Mouse (Mus musculus): ENCODE results near the gene Vps37b. TPM values are rescaled to one million over a fixed set of nuclear protein-coding genes. Genes with fewer than 3 reads are reported as not detected.
A peak's percentile ranks its signal among the peaks of the same experiment; 100 is the strongest.

Gene Vps37b
- 111 and 119 TPM in 2 replicates for polyA plus RNA-seq (2012; rRNA removed)

DNA sequence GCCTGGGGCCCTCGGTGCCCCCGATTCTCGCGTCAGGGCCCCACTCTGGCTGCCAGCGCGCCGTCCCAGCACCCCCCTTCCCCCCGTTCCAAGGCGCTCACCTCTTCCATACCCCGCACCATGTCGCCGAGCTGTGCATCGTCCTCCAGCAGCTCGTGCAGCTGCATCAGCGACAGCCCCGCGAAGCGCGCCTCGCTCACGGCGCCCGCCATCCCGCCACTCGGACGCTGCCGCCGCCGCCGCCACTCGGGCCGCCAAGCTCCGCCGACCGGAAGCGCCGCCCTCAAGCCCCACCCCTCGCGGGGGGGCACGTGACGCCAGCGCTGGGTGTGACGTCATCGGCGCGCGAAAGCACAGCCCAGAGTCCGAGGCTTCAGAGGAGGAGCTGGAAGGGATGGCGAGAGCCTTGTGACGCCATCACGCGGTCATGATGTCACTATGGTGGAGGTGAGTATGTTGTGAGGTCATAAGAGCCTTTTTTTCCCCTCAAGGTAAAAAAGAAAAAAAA lies at the start of gene Vps37b:
Vps37b (minus strand) TSS at position 270 of the 508 bp plus-strand sequence.
- Histone ChIP-seq H3K36me3 (ENCODE audit: control insufficient read depth, insufficient read depth, low read length) (no peaks in the 10 kb centered on the region), H3K27me3 (ENCODE audit: control insufficient read depth, insufficient read depth, low read length) (no peaks in the 10 kb centered on the region), H3K4me1 (replicated peaks; ENCODE audit: control insufficient read depth, insufficient read depth, low read length) (peaks cover 72% of the 10 kb centered on the region), H3K27ac (ENCODE audit: control insufficient read depth, insufficient read depth, low read length) (peak within 1 kb of the TSS; percentile 26; the same call in 1 of the 2 replicates), H3K4me3 (ENCODE audit: control insufficient read depth, insufficient read depth, low read length) (peak within 1 kb of the TSS; percentile 79)
- peak; percentile 89 for DNase-seq
- TF ChIP-seq POLR2A (IDR thresholded peaks at IDR 0.05; ENCODE audit: control insufficient read depth, extremely low read depth, insufficient read depth, low read length, poor library complexity) (peak; percentile 92), CTCF (IDR thresholded peaks at IDR 0.05; ENCODE audit: borderline replicate concordance, control insufficient read depth, extremely low read depth, insufficient read depth, low read length, poor library complexity) (no peak)
- under 1% methylated on average over 52 of the region's 52 CpGs for WGBS

DNA sequence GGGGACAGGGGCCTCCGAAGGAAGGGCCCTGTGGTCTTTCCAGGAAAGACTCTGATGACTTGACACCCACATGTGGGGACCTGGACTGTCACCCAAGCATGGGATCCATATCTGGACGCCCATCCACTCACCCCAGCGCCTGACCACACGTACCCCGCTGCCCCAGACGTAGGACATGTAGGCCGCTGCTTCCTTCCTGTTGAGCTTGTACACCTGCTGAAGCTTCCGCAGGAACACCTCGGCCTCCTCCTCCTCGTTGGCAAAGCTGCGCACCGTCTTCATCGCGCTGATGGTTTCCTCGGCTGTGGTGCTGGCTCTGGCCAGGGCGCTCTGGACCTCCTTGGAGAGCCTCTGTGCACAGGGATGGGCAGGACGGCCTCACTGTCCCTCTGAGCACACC lies 47.8 kb upstream of the Vps37b start:
- peak overlapping the region; percentile 99 for H3K27ac ChIP-seq (ENCODE audit: control insufficient read depth, insufficient read depth, low read length)

DNA sequence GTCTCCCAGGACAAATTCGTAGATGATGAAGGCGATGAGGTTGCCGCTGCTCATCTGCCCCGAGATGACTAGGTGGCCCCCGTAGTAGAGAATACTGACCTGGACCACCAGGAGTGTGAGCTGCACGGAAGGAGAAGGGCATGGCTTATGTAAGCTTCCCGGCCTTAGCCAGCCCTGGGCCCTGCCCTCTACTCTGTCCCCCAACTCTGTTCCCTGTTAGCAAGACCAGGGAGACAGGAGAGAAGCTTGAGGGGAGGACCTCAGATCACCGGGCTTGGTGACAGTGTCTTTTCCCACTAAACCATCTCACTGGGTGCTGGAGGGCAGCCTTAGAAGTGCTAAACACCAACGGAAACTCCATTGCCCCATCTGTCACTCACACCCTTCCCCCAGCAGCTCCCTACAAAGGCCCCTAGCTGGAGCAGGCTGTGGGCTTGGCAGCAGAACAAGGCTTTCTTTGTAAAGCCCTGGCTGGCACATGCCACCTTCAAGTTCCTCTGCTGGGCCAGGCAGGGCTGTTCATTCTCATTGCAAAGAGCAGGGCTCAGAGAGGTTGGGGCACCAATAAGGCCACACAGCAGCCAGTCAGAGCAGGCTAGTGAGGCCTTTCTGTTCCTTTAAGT lies 46.8 kb upstream of the Vps37b start:
- Histone ChIP-seq H3K4me1 (replicated peaks; ENCODE audit: control insufficient read depth, insufficient read depth, low read length) (peaks cover 94% of the 10 kb centered on the region), H3K27me3 (ENCODE audit: control insufficient read depth, insufficient read depth, low read length) (no peaks in the 10 kb centered on the region), H3K4me3 (ENCODE audit: control insufficient read depth, insufficient read depth, low read length) (peak overlapping the region; percentile 42), H3K36me3 (ENCODE audit: control insufficient read depth, insufficient read depth, low read length) (no peaks in the 10 kb centered on the region), H3K27ac (ENCODE audit: control insufficient read depth, insufficient read depth, low read length) (peak overlapping the region; percentile 99)
- peak; percentile 62 for DNase-seq
- 31% methylated on average over 9 of the region's 9 CpGs for WGBS
- peak; percentile 60; the same call in 1 of the 2 replicates for TF ChIP-seq POLR2A (IDR thresholded peaks at IDR 0.05; ENCODE audit: control insufficient read depth, extremely low read depth, insufficient read depth, low read length, poor library complexity)
- no peak for TF ChIP-seq CTCF (IDR thresholded peaks at IDR 0.05; ENCODE audit: borderline replicate concordance, control insufficient read depth, extremely low read depth, insufficient read depth, low read length, poor library complexity)

More for the DNA sequence above, 47.8 kb upstream of the Vps37b start:
- 9% methylated on average over 17 of the region's 17 CpGs for WGBS
- DNase-seq = peak; percentile 68
- peaks cover 95% of the 10 kb centered on the region for H3K4me1 ChIP-seq (replicated peaks; ENCODE audit: control insufficient read depth, insufficient read depth, low read length)
- no peaks in the 10 kb centered on the region for H3K36me3 ChIP-seq (ENCODE audit: control insufficient read depth, insufficient read depth, low read length)
- no peaks in the 10 kb centered on the region for H3K27me3 ChIP-seq (ENCODE audit: control insufficient read depth, insufficient read depth, low read length)
- peak overlapping the region; percentile 42 for H3K4me3 ChIP-seq (ENCODE audit: control insufficient read depth, insufficient read depth, low read length)
- TF ChIP-seq CTCF (IDR thresholded peaks at IDR 0.05; ENCODE audit: borderline replicate concordance, control insufficient read depth, extremely low read depth, insufficient read depth, low read length, poor library complexity) = no peak
- TF ChIP-seq POLR2A (IDR thresholded peaks at IDR 0.05; ENCODE audit: control insufficient read depth, extremely low read depth, insufficient read depth, low read length, poor library complexity) = peak; percentile 47; the same call in 1 of the 2 replicates

DNA sequence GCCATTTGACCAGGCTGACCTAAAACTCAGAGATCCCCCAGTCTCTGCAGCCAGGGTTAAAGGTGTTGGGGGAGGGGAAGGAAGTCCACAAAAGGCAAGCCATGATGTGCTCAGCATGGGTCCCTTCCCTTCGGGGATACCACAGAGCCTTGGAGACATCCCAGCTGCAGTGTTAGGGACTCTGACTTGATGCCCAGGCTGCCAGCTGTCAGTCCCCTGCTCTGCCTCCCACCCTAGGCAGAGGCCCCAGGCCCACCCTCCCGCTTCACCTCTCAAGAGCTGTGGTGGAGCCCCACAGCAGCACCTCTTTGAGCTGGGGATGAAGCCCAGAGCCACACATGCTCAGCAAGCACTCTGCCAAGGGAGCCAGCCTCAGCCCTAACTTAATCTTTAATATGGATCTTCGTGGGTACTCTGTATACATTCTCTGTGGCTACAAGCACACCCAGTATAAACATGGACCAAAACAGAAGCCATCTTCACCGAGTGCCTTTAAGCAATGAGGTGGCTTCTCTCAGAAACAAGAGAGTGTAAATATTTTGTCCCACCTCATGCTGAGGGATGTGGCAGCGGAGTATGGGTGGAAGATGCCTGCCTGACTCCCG lies 45.9 kb upstream of the Vps37b start:
- TF ChIP-seq POLR2A (IDR thresholded peaks at IDR 0.05; ENCODE audit: control insufficient read depth, extremely low read depth, insufficient read depth, low read length, poor library complexity) (peak; percentile 15; the same call in 1 of the 2 replicates), CTCF (IDR thresholded peaks at IDR 0.05; ENCODE audit: borderline replicate concordance, control insufficient read depth, extremely low read depth, insufficient read depth, low read length, poor library complexity) (no peak)
- Histone ChIP-seq H3K36me3 (ENCODE audit: control insufficient read depth, insufficient read depth, low read length) (peaks cover 3% of the 10 kb centered on the region; the same call in 1 of the 2 replicates), H3K27ac (ENCODE audit: control insufficient read depth, insufficient read depth, low read length) (peak overlapping the region; percentile 99)

DNA sequence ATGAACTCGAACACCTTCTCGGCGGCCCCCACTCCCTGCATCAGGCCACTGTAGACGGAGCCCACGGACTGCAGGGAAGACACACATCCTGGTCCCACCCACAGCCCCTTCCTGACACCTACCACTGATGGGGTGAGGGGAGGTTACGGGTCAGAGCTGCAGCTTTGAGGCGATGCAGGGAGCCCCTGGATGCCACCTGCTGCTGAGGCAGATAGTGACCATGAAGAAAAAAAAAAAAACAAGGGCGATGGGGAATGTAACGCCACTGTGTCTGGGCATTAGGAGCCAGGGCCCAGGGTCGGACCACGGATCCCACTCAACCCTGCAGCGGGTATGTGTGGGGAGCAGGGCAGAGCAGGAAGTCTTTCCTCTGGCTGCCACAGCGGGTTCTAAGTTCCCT lies 45.2 kb upstream of the Vps37b start:
- WGBS = 23% methylated on average over 13 of the region's 13 CpGs
- no peaks in the 10 kb centered on the region for H3K27me3 ChIP-seq (ENCODE audit: control insufficient read depth, insufficient read depth, low read length)
- H3K4me3 ChIP-seq (ENCODE audit: control insufficient read depth, insufficient read depth, low read length) = peak overlapping the region; percentile 19
- H3K4me1 ChIP-seq (replicated peaks; ENCODE audit: control insufficient read depth, insufficient read depth, low read length) = peaks cover 89% of the 10 kb centered on the region
- peak overlapping the region; percentile 99 for H3K27ac ChIP-seq (ENCODE audit: control insufficient read depth, insufficient read depth, low read length)
- TF ChIP-seq CTCF (IDR thresholded peaks at IDR 0.05; ENCODE audit: borderline replicate concordance, control insufficient read depth, extremely low read depth, insufficient read depth, low read length, poor library complexity) (no peak), POLR2A (IDR thresholded peaks at IDR 0.05; ENCODE audit: control insufficient read depth, extremely low read depth, insufficient read depth, low read length, poor library complexity) (no peak)
- peaks cover 10% of the 10 kb centered on the region for H3K36me3 ChIP-seq (ENCODE audit: control insufficient read depth, insufficient read depth, low read length)
- peak; percentile 36 for DNase-seq

More for the DNA sequence above, 45.9 kb upstream of the Vps37b start:
- Histone ChIP-seq H3K4me3 (ENCODE audit: control insufficient read depth, insufficient read depth, low read length) (peak overlapping the region; percentile 42), H3K4me1 (replicated peaks; ENCODE audit: control insufficient read depth, insufficient read depth, low read length) (peaks cover 96% of the 10 kb centered on the region), H3K27me3 (ENCODE audit: control insufficient read depth, insufficient read depth, low read length) (no peaks in the 10 kb centered on the region)
- 25% methylated on average over 6 of the region's 6 CpGs for WGBS
- peak; percentile 45 for DNase-seq

DNA sequence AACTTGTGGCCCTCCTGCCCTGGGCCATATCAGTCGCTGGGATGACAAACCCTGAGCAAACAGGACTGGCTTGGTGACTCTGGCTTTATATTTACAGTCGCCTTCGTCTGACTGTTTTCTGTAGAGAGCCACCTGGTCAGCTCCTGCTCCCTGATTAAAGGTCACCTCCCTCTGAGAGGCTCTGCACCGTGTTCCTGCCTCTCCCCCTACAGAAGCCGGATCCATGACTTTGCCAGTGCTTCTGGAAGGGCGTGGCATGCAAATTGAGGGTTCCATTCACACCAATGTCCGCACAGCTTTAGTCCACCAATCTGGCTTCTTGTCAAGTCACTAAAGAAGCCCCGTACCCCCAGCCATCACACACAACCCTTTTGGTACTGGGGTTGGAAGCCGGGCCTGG lies 44.5 kb upstream of the Vps37b start:
- no peaks in the 10 kb centered on the region for H3K27me3 ChIP-seq (ENCODE audit: control insufficient read depth, insufficient read depth, low read length)
- H3K36me3 ChIP-seq (ENCODE audit: control insufficient read depth, insufficient read depth, low read length) = peaks cover 16% of the 10 kb centered on the region
- H3K4me3 ChIP-seq (ENCODE audit: control insufficient read depth, insufficient read depth, low read length) = peak overlapping the region; percentile 19; the same call in 1 of the 2 replicates
- no peak for DNase-seq
- TF ChIP-seq CTCF (IDR thresholded peaks at IDR 0.05; ENCODE audit: borderline replicate concordance, control insufficient read depth, extremely low read depth, insufficient read depth, low read length, poor library complexity) = no peak
- no peak for TF ChIP-seq POLR2A (IDR thresholded peaks at IDR 0.05; ENCODE audit: control insufficient read depth, extremely low read depth, insufficient read depth, low read length, poor library complexity)
- 82% methylated on average over 9 of the region's 9 CpGs for WGBS
- H3K27ac ChIP-seq (ENCODE audit: control insufficient read depth, insufficient read depth, low read length) = peak overlapping the region; percentile 38; the same call in 1 of the 2 replicates
- H3K4me1 ChIP-seq (replicated peaks; ENCODE audit: control insufficient read depth, insufficient read depth, low read length) = peaks cover 84% of the 10 kb centered on the region

Data from thymus, adult 2 months (tissue).